In genomic region chr10:96711993-96712392, GRCm38 (mm10) we compare ENCODE assay signal across 29 mouse cellular contexts.
DNase-seq lines count a peak whose midpoint lies in the region; TF ChIP-seq lines count a peak whose summit lies in the region.
"Had no signal": no experiment of that assay in that cellular context is flagged by ENCODE, and none has a peak within 500 bp of the region (broad histone marks: within the 10 kb centered on the region; RNA-seq: fewer than 3 reads in every experiment).

No protein-coding gene starts in this region.

- peak; percentile 22 for DNase-seq in gastrocnemius, adult 18-20 months (ENCODE audit: low spot score)
- DNase-seq in gastrocnemius, postnatal 4 days (ENCODE audit: low spot score in 2 of 2): no peak
- DNase-seq in liver, adult 2 months (ENCODE audit: extremely low read depth, low read depth, low spot score): peak; percentile 43
- DNase-seq in liver: no peak
- peak; percentile 50 for DNase-seq in fat pad, adult 2 months (ENCODE audit: extremely low read depth, low read depth, low spot score)
- DNase-seq in naive thymus-derived CD4-positive, alpha-beta T cell, adult 2 months (ENCODE audit: low read depth): peak; percentile 38
- DNase-seq in cerebellum, adult 9-11 months: no peak
- no peak for DNase-seq in adrenal gland, adult 8-10 months
- DNase-seq: adrenal gland, postnatal 25 days; cerebellum, adult 2 months; cerebellum, postnatal 25 days; heart, postnatal 14 days; kidney, adult 8-10 months; kidney, postnatal 4 days; layer of hippocampus, adult 9-11 months; lung, postnatal 36 days; retina, postnatal 1 day; right cerebral cortex, postnatal 14 days; spleen, adult 18-20 months; thymus, postnatal 25 days had no signal

- no peak overlapping the region for H3K9ac ChIP-seq in liver, adult 2 months (ENCODE audit: low read depth, low read length)
- H3K9ac ChIP-seq: embryonic facial prominence, embryonic 13.5 days; heart, embryonic 13.5 days; lung, embryonic 15.5 days; midbrain, embryonic 12.5 days; neural tube, embryonic 15.5 days had no signal

- 42% methylated on average over 2 of the region's 2 CpGs for WGBS in liver, adult 2 months

- no peak for TF ChIP-seq POLR2A in liver, adult 2 months (IDR thresholded peaks at IDR 0.05; ENCODE audit: extremely low read depth, insufficient read depth, low read length)

- no peak overlapping the region for H3K27ac ChIP-seq in liver, adult 2 months (replicated peaks; ENCODE audit: insufficient read depth, low read depth, low read length)
- H3K27ac ChIP-seq: embryonic facial prominence, embryonic 13.5 days; heart, embryonic 13.5 days; hindbrain, postnatal 0 days; kidney, postnatal 0 days; lung, embryonic 15.5 days; midbrain, embryonic 12.5 days; neural tube, embryonic 15.5 days had no signal

- H3K79me2 ChIP-seq in liver, adult 2 months (ENCODE audit: control insufficient read depth, insufficient read depth, low read length): no peaks in the 10 kb centered on the region

- H3K4me1 ChIP-seq in liver, adult 2 months (ENCODE audit: control insufficient read depth, insufficient read depth, low read length): no peaks in the 10 kb centered on the region; the same call in 1 of the 2 replicates
- H3K4me1 ChIP-seq: embryonic facial prominence, embryonic 13.5 days; neural tube, embryonic 15.5 days had no signal

- no peaks in the 10 kb centered on the region for H3K36me3 ChIP-seq in liver, adult 2 months (ENCODE audit: control insufficient read depth, insufficient read depth, low read length)
- H3K36me3 ChIP-seq: embryonic facial prominence, embryonic 13.5 days; G1E; heart, embryonic 13.5 days; lung, embryonic 15.5 days; midbrain, embryonic 12.5 days; neural tube, embryonic 15.5 days had no signal

- TF ChIP-seq CTCF in liver, adult 2 months (IDR thresholded peaks at IDR 0.05; ENCODE audit: low read depth, low read length): no peak

- H3K4me3 ChIP-seq in liver, adult 2 months (ENCODE audit: insufficient read depth, low read depth, low read length): no peak overlapping the region
- H3K4me3 ChIP-seq: embryonic facial prominence, embryonic 13.5 days; heart, embryonic 13.5 days; lung, embryonic 15.5 days; midbrain, embryonic 12.5 days; neural tube, embryonic 15.5 days had no signal

- H3K27me3 ChIP-seq in liver, adult 2 months (ENCODE audit: control insufficient read depth, insufficient read depth, low read length): no peaks in the 10 kb centered on the region
- H3K27me3 ChIP-seq: embryonic facial prominence, embryonic 13.5 days; heart, embryonic 13.5 days; lung, embryonic 15.5 days; midbrain, embryonic 12.5 days; neural tube, embryonic 15.5 days; Patski had no signal

Comparison
In these comparisons a context has a peak if more than half of its experiments do, and no peak if none do; other contexts are left out.
1. DNase-seq: peak in gastrocnemius, adult 18-20 months (single experiment), liver, adult 2 months (single experiment), fat pad, adult 2 months (single experiment) and naive thymus-derived CD4-positive, alpha-beta T cell, adult 2 months (single experiment); none in gastrocnemius, postnatal 4 days (0 of 2), liver (single experiment), cerebellum, adult 9-11 months (single experiment) and adrenal gland, adult 8-10 months (single experiment).